Mouse (Mus musculus): ENCODE measurements around the gene Zfp81.
A peak's percentile ranks its signal among the peaks of the same experiment; 100 is the strongest.
"Not testable (repeated sequence)": the region's sequence is repeated elsewhere in the genome, so short reads cannot be mapped to it uniquely, and the experiment has no call there.

Zfp81 gene

DNA sequence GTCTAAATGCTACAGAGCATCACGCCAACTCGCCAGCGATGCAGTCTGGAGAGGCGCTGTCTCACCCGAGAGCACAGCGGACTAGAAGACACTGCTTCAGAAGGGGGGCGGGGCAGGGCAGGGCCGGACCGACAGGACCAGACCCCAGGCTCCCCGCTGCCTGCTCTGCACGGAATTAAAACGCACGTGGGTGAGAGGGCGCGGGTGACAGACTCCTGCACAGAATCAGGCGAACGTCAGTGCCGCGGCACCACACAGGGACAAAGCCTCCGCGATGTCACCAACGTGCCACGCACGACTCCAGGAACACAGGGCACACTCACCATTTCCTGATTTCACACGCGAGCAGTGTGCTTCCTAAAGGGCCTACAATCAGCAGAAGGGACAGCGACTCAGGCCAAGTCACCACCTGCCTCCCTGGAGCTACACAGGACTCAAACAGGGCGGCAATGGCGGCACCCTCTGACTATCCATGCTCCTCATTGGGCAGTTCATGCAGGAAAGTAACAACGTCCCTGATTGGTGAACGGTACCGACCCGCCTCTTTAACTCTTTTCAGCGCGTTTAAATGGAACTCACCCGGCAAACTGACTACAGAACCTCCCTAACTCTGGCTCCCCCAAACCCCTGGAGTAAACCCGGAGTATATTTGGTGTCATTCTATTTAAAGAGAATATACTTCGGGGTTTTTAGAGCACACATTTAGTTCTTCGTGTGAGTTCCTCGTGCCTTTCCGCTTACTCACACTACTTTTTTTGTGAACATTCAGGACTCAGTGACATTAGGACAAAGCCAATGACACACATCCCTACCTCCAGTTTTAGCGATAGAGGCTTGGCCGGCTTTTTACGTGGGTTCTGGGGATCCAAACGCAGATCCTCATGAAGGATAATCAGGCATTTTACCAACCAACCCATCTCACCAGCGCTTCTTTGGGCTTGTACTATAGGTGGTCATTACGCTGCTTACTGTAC, at the start of gene Zfp81:
TSS of gene Zfp81 (minus strand) at position 468 of the 974 bp plus-strand sequence.
- peak; percentile 73 for DNase-seq (ENCODE audit: low spot score)

DNA sequence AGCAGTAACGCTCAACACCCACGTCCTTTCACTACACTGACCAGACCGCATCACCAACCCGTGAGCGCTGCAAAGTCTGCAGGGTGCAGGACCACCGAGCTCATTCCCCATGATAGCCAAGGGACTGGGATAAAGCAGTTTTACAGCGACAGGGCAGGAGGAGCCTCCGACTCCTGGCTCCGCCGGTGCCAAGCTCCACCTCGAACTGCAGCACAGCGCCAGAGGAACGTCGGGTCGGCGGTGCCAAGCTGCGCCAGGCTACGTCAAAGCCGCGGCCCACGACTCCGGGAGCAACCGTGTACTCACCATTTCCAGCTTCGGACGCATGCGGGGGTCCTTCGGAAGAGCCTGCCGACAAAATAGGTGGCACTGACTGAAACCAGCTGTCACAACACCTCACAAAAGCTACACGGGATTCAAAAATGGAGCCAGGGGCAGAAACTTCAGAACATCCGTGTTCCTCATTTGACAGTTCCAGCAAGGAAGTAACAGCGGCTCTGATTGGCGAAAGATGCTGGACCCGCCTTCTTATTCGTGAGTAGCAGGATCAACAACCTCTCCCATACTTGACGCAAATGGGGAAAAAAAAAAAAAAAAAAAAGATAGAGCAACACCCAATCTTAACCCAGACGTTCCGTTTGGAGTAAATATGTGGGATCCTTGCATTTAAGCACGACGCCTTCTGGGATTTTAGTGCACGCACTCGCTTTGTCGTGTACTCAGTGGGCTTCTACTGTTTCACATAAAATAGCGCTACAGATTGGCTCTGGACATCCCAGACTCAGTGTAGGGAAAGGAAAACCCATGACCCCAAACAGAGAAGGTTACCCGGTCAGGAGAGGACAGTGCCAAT, 35.7 kb upstream of the Zfp81 start, which contains the start of gene Zfp101:
TSS of gene Zfp101 (minus strand) at position 460 of the 853 bp plus-strand sequence.
- peak; percentile 76 for DNase-seq (ENCODE audit: low spot score)

DNA sequence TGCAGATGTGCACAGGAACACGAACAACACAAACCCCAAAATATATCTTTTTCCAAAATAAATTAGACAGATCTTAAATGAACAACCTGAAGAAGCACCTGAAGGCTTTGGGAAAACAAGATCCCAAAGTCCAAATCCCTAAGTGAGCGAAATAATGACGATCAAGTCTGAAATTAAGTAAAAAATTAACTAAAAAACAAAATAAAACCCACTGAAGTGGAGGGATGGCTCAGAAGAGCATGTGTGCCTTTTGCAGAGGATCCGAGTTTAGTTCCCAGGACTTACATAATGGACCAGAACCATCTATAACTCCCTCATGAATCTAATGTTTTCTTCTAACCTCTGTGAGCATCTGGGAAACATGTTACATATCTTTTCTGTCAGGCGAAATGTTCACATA, 33.6 kb upstream of the Zfp81 start:
- DNase-seq (ENCODE audit: low spot score): no peak

DNA sequence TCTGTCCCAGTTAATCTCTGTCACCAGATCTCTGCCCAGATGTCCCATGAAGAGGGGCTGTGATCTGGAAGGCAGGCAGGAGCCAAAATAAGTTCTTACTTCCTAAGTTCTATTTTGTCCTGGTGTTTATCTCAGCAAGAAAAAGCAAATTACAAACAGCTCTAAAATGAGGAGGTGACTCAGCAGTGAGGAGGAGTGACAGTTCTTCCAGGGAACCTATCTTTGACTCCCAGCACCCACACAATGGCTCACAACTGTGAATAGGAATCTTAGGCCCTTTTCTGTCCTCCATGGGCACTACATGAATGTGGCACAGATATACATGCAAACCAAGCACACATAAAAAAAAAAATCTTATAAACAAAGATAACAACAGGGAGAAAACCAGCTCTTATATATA, 27.0 kb upstream of the Zfp81 start:
- DNase-seq (ENCODE audit: low spot score): no peak

DNA sequence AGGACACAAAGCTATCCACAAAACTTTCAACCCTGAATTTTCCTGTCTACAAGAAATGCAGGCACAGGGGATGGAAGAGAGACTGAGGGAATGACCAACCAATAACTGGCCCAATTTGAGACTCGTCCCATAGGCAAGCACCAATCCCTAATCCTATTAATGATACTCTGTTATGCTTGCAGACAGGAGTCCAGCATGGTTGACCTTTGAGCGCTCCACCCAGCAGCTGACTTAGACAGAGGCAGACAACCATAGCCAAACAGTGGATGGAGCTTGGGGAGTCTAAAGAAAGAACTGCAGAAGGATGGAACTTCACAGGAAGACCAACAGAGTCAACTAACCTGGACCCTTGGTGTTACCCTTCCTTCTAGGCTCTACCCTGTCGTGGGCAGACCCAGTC, 14.1 kb upstream of the Zfp81 start:
- DNase-seq (ENCODE audit: low spot score): no peak

GRCm38 (mm10) chr17:33352981-33353380, 5.7 kb downstream of the Zfp81 start:
- no peak for DNase-seq (ENCODE audit: low spot score)

- not testable (repeated sequence) for DNase-seq (ENCODE audit: low spot score)
Observed at GRCm38 (mm10) chr17:33289876-33290149, 68.9 kb downstream of the Zfp81 start.

- not testable (repeated sequence) for DNase-seq (ENCODE audit: low spot score)
Observed at GRCm38 (mm10) chr17:33289039-33289875, 69.4 kb downstream of the Zfp81 start, which contains the start of gene Zfp955b. Gene Zfp955b, plus strand, starts transcription at chr17:33289544.

All from spleen, adult 12 weeks (tissue).